Mouse (Mus musculus) testis, postnatal 14 days (tissue): ENCODE measurements around the gene Nacc2.
A peak's percentile ranks its signal among the peaks of the same experiment; 100 is the strongest.

ENCODE experiments used
- DNase-seq: peaks from one replicate; pipeline ENCODE4 v3.0.0; 2021; ENCODE audit warnings: low spot score

Nacc2 gene

DNA sequence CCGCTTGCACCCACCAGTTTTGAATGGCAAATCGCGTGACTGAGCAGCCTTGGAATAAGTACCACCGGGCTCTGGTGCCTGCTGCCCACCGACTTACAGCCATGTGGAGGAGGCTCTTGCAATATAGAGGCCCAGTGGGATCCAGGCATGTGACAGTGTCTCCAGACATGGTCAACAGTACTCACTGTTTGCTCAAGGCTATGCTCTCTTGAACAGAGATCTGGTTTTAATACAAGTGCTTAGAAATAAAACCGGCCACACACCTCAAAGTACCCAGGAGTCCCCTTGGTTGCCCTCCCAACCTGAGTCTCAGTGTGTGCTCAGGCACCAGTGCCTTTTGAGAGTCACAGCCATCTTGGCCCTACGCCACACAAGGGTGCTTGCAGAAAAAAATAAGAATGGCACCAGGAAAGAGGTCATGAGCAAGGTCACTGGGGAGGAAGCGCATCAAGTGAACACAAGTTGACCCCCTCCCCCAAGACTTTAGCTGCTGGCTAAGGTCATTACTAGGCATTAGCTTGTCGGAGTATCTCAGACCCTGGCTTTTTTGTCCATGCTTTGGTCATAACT is at the start of gene Nacc2:
Gene Nacc2 (minus strand): TSS at position 142 of the 570 bp plus-strand sequence.
- no peak for DNase-seq

DNA sequence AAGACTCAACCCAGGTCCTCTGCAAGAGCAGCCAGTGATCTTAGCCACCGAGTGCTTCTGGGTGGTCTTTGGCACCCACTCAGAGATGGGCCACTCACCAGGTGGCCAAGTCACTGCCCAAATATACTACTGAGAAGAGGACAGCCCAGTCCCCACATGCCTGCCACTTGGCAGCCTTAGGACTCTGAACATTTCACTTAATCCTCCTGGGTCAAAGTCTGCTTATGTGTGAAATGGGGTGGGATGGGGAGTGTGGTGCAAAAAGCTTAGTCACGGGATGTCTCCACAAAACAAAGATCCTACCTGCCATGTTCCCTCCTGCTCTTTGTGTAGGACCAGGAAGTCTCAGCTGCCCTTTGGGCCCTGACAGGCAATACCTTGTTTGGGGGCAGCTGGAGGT is 49.1 kb upstream of the Nacc2 start:
- DNase-seq = no peak

- no peak for DNase-seq
Observed at GRCm38 (mm10) chr2:26170376-26170775, 47.4 kb upstream of the Nacc2 start.

- no peak for DNase-seq
Observed at GRCm38 (mm10) chr2:26168843-26169579, 46.0 kb upstream of the Nacc2 start.

GRCm38 (mm10) chr2:26166890-26167289 is 43.9 kb upstream of the Nacc2 start:
- DNase-seq = no peak

DNA sequence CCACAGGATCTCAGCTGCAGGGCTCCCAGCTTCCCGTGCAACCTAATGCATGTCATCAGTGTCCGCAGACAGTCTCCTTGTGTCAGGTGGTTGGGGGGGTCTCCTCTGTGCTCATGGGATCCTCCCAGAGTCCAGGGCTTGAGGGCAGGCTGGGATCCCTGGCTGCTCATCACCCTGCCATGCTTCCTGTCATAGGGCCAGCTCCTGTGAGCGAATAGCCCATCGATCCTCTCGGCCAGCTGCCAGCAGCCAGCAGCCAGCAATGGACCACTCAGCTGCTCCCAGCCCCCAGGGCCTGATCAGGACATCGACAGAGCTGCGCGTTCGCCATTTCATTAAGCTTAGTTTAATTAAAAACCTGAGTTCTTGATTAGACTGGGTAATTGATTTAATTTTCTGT is 35.0 kb upstream of the Nacc2 start:
- DNase-seq = no peak

GRCm38 (mm10) chr2:26156191-26156977 is 33.4 kb upstream of the Nacc2 start:
- no peak for DNase-seq

GRCm38 (mm10) chr2:26155737-26156136 is 32.7 kb upstream of the Nacc2 start:
- DNase-seq = no peak

GRCm38 (mm10) chr2:26154586-26154985 is 31.6 kb upstream of the Nacc2 start:
- DNase-seq = no peak

DNA sequence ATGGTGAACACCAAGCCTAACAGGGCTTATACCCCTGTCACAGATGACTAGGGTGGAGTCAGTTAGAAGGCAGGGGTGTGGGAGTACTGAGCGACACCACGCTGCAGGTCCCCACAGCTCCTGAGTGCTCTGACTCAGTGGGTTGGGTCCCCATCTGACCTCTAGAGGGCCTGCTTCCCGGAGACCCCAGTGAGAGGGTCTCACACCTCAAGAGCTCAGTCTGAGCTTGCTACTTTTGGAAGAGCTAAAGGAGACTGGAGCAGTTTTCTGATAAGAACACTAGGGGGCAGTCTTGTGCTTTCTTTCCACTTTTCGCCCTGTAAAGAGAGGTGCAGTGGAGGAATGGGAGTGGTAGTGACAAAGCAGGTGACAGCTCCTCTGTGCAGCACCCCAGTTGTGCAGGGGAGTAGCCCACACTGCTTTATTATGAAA is 30.9 kb upstream of the Nacc2 start:
- DNase-seq = no peak

- no peak for DNase-seq
Observed at GRCm38 (mm10) chr2:26153295-26153694, 30.3 kb upstream of the Nacc2 start.

- no peak for DNase-seq
Observed at GRCm38 (mm10) chr2:26147706-26148370, 24.8 kb upstream of the Nacc2 start.

- DNase-seq = no peak
Observed at GRCm38 (mm10) chr2:26146337-26147042, 23.5 kb upstream of the Nacc2 start.

DNA sequence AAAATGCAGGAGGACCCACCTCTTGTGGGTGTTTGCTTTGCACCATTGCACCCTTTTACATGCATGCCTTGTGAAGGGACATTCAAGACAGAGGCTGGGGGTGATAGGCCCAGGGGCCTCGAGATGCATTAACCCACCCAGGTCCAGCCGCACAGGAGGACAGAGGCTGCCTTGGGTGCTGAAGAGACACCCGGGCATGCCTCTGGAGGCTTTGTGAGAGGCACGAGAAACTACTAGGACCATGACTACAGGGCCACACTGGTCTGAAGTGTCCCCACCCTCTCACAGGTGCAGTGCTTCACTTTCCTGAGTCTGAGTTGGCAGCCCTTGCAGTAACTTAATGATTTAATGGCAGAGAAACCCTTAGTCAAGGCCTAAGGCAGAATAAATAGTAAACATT is 22.1 kb upstream of the Nacc2 start:
- DNase-seq = no peak

GRCm38 (mm10) chr2:26144331-26144730 is 21.3 kb upstream of the Nacc2 start:
- DNase-seq = no peak

DNA sequence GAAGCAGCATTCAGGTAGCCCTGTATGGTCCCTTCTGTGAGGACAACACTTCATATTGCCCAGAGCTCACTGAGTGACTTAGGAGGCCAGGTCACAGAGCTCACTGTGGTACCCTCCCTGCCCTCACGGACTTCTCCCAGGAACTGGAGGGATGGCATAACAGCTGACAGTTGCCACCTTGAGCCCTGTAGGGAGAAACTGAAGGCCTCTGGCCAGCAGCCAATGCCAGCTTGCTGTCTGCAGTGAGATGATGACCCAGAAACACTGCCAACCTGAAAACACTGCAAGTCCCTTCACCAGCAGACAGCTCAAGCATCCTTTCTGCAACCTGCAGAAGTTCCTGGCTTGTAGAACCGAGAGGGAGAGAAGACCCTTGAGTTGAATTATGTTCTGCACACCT is 20.5 kb upstream of the Nacc2 start:
- no peak for DNase-seq

- DNase-seq = no peak
Observed at GRCm38 (mm10) chr2:26142986-26143385, 20.0 kb upstream of the Nacc2 start.

DNA sequence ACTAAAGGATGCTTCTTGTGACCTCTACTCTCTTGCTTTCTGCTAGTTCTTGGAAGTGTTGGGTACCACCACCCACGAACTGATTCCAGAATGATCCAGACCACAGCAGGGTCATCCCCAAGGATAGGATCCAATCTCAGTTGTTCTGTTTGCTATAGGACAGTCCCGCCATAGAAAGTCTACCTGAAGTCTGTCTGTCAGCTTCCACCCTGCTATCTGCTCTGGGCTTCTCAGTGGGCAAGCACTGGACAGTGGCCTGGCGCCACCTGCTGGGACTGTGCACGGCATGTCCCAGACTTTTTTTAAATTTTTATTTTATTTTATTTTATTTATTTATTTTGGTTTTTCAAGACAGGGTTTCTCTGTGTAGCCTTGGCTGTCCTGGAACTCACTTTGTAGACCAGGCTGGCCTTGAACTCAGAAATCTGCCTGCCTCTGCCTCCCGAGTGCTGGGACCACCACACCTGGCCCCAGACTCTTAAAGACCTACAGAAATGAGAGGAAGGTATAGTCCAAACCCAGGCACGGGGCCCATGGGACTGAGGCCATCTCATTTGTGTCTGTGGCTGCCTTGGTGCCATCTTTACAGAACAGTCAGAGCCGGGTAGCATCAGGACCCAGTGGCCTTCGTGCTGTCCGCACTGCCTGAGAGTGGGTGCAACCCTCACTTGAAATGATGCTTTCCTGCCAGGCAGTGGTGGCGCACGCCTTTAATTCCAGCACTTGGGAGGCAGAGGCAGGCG is 19.0 kb upstream of the Nacc2 start:
- no peak for DNase-seq

DNA sequence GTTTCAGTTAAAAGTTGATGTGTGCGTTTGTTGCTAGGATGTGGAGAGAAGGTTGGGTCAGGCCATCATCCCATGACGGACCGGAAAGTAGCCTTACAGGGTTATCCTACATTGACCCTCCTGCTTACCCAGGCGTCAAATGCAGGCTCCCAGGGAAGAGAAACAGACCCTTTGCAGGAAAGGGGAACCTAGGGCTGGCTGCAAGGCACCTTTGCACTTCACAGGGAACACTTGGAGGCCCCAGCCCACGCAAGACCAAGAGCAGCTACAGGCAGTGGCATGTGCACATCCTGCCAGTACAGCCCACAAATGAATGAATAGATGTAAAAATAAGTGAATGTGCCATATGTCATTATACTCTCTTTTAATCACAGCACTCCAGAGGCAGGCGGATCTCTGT is 17.9 kb upstream of the Nacc2 start:
- no peak for DNase-seq

- DNase-seq = peak; percentile 99
Observed at GRCm38 (mm10) chr2:26140292-26140819, 17.3 kb upstream of the Nacc2 start.
